Mouse (Mus musculus): ENCODE data around the gene Oxct2a. TPM values are rescaled to one million over a fixed set of nuclear protein-coding genes. Genes with fewer than 3 reads are reported as not detected.

Gene Oxct2a
- not detected in 2 replicates for polyA plus RNA-seq (2015; fragmentation: Nextera tagmentation; extraction: Ambion mirVana)

DNA sequence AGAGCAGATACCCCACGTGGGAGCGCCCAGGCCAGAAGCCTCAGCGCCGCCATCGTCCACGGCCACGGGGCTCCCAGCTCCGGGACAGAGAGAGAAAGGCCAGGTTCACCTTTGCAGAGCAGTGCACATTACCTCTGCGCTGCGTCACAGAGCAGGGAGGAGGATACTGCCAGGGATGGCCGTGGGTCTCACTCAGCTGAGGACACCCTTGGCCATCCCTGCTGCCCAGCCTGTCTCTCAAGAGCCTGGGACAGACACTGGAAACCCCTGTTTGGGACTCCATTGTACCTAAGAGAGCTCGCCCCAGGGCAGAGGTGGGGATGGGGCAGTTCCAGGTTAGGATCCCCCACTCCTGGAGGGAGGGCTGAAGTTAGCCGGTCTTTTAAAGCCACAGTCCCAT, at the start of gene Oxct2a:
Gene Oxct2a (minus strand): TSS at position 101 of the 400 bp plus-strand sequence.

DNA sequence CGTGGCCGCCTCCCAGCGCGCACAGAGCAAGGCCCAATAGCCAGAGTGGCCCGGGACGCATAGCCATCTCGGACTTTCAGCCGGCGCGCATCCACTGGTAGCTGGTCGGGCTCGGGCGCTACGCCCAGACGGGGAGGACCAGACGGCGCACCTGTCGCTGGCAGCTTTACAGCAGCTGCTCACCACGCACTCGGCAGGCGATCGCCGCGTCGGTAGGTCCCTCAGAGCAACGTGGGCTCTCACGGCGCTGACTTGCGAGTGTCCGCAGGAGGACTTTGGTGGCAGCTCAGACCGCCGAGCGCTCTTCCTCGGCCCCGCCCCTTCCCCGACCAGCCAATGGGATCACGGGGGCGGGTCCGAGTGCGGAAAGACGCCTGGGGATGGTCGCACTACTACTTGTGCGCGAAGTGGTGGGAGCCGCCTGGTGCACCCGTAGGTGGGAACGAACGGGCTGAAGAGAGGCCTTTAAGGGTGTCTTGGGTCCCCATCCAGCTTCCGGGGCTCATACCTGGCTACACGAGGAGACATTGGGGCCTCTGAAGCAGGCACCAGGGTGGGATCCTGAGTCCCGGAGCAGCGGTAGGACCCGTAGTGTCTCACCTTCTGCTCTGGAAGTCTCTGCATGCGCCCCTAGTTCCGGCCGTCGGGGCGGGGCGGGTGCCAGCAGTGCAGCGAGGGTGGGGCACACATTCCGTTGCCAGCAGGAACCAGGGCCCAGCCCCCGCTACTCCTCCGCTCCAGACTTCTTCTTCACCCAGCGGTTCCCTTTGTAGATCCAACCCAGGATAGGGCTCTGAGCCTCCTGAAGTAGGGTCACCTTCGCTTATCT, 19.4 kb upstream of the Oxct2a start, which contains the start of gene Bmp8a:
Gene Bmp8a (minus strand): TSS at position 611 of the 829 bp plus-strand sequence.

Other genes with a start within 250 kb of the Oxct2a start
- gene Bmp8b, start 218.5 kb downstream of the Oxct2a start, polyA plus RNA-seq (2015; fragmentation: Nextera tagmentation; extraction: Ambion mirVana): 0.17 TPM in 1 of 2 replicates, not detected in the other
- gene Oxct2b, start 207.4 kb downstream of the Oxct2a start, polyA plus RNA-seq (2015; fragmentation: Nextera tagmentation; extraction: Ambion mirVana): not detected in 2 replicates
- 32.2 and 38.3 TPM in 2 replicates for gene Ppie, start 183.7 kb downstream of the Oxct2a start, polyA plus RNA-seq (2015; fragmentation: Nextera tagmentation; extraction: Ambion mirVana)
- gene Hpcal4, start 140.4 kb downstream of the Oxct2a start, polyA plus RNA-seq (2015; fragmentation: Nextera tagmentation; extraction: Ambion mirVana): 0.17 and 0.23 TPM in 2 replicates
- gene Nt5c1a, start 122.1 kb downstream of the Oxct2a start, polyA plus RNA-seq (2015; fragmentation: Nextera tagmentation; extraction: Ambion mirVana): 0.41 and 0.59 TPM in 2 replicates
- 10.5 and 11.1 TPM in 2 replicates for gene Heyl, start 90.1 kb downstream of the Oxct2a start, polyA plus RNA-seq (2015; fragmentation: Nextera tagmentation; extraction: Ambion mirVana)
- gene Pabpc4, start 61.3 kb downstream of the Oxct2a start, polyA plus RNA-seq (2015; fragmentation: Nextera tagmentation; extraction: Ambion mirVana): 62.9 and 72.8 TPM in 2 replicates
- gene Bmp8a, start 19.6 kb upstream of the Oxct2a start, polyA plus RNA-seq (2015; fragmentation: Nextera tagmentation; extraction: Ambion mirVana): 0.48 and 0.60 TPM in 2 replicates

All from skeletal muscle tissue, postnatal 0 days (tissue).